Mouse (Mus musculus): Measurements from ENCODE around the gene Fam13a. TPM values are rescaled to one million over a fixed set of nuclear protein-coding genes. Genes with fewer than 3 reads are reported as not detected.

The Fam13a gene
- total RNA-seq, 2 experiments from 2014 or later: not detected

DNA sequence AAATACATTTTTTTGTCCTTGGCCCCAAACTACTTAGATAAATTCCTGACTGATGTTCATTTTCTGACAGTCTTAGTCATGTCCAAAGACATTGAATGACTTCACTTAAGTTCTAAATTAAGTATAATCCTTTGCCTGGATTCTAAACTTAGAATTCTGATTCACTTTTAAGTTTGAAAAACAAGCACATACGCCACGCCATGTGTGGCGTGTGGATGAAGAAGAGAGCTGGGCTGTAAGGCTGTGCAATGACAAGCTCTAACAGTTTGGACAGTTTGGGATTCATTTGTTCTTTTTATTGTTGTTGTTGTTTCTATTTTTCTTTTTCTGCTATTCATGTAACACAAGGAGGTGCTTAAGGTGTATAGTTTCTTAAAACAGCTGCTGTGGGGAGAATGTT, 13.6 kb downstream of the Fam13a start:
- ATAC-seq (replicated peaks; ENCODE audit: low FRiP score, poor library complexity, severe bottlenecking): no peak

- no peak for ATAC-seq (replicated peaks; ENCODE audit: low FRiP score, poor library complexity, severe bottlenecking)
These were observed 19.7 kb downstream of the Fam13a start for GRCm38 (mm10) chr6:59004630-59005029.

GRCm38 (mm10) chr6:58999044-58999453, 25.3 kb downstream of the Fam13a start:
- ATAC-seq (replicated peaks; ENCODE audit: low FRiP score, poor library complexity, severe bottlenecking): no peak

DNA sequence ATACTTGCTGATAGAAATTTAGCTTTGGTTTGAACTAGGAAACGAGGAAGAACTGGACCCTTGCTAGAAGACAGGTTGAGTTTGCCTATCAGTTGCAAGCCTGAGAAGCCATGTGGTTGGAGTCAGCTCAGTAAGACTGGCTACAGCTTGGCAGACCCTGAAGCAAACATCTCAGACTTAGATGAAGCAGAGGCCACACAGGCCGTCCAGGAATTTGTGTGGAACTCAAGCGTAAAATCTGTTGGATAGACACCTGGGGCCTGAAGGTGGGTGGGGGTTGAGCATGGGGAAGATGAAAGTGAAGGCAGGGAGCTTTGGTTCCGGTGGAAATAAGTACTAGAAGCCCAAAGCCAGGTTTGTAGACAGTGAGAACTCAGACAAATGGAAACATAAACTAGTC, 25.8 kb downstream of the Fam13a start:
- no peak for ATAC-seq (replicated peaks; ENCODE audit: low FRiP score, poor library complexity, severe bottlenecking)

- no peak for ATAC-seq (replicated peaks; ENCODE audit: low FRiP score, poor library complexity, severe bottlenecking)
These were observed 35.2 kb downstream of the Fam13a start for GRCm38 (mm10) chr6:58989149-58989548.

DNA sequence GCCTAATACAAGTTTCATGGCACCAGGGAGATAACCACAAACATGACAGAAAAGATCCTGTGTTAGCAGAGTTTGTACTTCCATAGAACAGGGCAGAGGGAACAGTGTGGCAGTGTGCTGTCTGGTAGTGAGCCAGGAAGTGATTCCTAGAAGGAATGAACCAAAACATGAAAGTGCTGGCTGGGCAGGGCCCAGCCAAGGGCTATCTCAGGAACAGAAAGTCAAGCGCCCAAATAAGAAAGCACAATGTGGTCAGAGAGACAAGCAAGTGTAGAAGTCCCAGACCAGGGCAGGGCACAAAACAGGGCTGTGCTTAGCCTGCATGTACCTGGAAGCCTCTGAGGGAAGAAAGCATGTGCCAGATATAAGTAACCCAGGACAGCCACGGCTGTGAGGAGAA, 35.6 kb downstream of the Fam13a start:
- no peak for ATAC-seq (replicated peaks; ENCODE audit: low FRiP score, poor library complexity, severe bottlenecking)

DNA sequence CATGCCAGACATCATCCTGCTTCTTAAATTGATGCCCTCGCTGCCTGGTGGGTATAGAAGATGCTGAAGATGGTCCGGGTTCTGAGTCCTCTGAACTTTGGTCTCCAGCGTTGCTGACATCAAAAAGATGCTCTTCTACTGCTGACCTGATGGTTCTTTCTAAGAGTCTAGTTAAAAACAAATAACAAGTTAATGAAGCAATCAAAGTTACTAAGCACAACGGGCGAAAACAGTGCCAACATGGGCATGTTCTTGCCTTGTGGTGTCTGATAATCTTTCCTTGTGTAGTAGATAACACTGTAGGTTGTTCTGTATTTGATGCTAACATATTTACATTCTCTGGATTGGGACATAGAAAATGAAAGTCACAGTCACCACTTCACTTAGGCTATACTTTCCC, 37.2 kb downstream of the Fam13a start:
- ATAC-seq (replicated peaks; ENCODE audit: low FRiP score, poor library complexity, severe bottlenecking): no peak

DNA sequence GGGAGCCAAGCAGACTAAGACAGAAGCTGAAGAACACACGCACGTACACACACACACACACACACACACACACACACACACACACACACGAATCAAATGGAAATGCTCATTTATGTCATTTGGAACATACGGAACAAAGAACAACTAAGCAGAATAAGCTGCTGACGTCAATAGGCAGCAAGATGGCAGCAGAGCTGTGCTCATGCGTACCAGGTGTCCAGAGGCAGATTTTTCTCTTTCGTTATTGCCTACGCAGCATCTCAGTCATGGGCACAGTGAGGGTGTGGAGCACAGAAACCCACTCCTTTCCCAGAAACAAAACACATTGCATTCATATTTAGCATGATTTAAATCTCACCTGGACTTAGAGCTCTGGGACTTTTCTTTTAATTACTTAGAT, 39.2 kb downstream of the Fam13a start:
- ATAC-seq (replicated peaks; ENCODE audit: low FRiP score, poor library complexity, severe bottlenecking): no peak

DNA sequence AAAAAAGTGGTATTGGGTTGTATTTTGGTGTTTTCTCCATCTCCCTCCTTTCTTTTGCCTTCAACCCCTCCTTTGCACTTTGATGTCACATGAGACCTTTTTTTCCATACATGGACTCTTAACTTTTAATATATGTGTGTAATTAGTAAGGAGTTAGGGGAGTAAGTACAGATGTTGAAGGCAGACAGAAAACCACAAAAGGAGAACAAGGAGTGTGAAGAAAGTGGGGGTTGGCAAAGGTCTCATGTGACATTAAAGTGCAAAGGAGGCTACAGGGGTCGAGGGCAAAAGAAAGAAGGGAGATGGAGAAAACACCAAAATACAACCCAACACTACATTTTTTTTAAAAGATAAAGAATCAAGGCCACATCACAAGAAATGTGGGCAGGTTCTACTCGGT, 49.1 kb downstream of the Fam13a start:
- ATAC-seq (replicated peaks; ENCODE audit: low FRiP score, poor library complexity, severe bottlenecking): no peak

DNA sequence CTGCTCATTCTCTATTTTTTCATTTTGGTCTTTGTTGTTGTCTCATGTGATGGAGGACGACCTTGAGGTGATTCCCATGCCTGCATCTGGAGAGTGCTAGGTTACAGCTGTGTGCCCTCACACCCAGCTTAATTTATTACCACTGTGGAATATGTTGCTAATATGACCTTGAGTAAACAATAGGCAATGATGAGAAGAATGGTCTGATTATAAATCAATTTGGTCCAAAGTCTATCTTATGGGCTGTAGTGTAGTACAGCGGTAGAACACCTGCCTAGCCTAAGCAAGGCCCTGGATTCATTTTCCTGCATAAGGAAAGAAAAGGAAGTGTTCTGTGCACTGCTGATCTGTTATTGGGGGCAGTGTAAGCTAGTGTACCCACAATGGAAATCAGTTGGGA, 49.9 kb downstream of the Fam13a start:
- ATAC-seq (replicated peaks; ENCODE audit: low FRiP score, poor library complexity, severe bottlenecking): no peak

DNA sequence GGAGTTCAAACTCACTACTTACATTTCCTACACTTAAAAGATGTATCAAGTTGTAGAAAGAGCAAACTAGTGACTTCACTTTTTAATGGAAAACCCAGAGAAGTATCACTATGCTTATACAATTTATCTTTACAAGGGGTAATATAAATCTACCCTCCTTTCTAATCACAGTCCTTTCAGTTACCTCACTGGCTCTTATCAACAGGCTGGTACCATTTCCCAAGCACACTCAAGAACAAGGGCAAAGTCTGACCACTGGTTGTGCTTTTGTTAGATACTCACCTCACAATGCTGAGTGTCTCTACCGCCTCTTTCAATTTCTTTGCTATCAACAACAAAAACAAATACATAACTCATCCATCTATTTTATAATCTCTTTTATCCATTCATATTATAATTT, 51.5 kb downstream of the Fam13a start:
- ATAC-seq (replicated peaks; ENCODE audit: low FRiP score, poor library complexity, severe bottlenecking): no peak

GRCm38 (mm10) chr6:58968272-58968671, 56.1 kb downstream of the Fam13a start:
- ATAC-seq (replicated peaks; ENCODE audit: low FRiP score, poor library complexity, severe bottlenecking): no peak

- ATAC-seq (replicated peaks; ENCODE audit: low FRiP score, poor library complexity, severe bottlenecking): no peak
These were observed 59.1 kb downstream of the Fam13a start for GRCm38 (mm10) chr6:58965071-58965831.

DNA sequence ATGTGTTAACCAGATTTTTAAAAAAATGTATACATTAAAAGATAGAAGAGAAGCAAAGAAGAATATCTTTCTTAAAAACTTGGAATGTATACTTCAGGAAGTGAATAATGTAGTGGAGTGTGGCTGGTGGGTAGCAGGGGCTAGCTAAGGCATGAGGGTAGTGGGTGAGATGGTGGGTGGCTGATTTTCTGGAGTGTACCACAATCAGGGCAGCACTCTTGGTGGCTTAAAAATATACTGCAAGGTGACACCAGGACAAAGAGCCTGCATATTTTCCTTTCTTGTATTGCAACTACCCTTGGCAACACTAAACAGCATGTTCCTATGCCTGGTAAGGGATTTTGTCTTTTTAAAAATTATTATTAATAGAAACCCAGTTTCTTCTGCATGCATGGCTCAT, 59.8 kb downstream of the Fam13a start:
- ATAC-seq (replicated peaks; ENCODE audit: low FRiP score, poor library complexity, severe bottlenecking): no peak

DNA sequence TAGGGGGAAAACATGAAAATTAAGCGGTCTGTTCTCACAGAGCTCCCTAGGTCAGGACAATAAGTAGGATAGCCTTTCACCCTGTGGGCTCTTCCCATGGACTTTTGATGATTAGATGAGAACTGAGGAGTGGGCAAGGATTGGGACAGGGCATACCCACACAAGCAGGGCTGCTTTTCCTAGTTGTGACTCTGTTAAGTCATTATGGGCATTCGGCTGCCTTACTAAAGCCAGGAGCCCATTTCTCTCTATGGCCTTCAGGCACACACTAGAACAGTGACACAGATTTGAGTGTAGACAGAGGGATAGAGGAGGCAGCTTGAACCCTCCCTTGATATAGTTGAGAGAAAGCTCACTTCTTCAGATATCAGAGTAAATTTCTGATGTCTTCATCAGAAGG, 60.3 kb downstream of the Fam13a start:
- ATAC-seq (replicated peaks; ENCODE audit: low FRiP score, poor library complexity, severe bottlenecking): no peak

DNA sequence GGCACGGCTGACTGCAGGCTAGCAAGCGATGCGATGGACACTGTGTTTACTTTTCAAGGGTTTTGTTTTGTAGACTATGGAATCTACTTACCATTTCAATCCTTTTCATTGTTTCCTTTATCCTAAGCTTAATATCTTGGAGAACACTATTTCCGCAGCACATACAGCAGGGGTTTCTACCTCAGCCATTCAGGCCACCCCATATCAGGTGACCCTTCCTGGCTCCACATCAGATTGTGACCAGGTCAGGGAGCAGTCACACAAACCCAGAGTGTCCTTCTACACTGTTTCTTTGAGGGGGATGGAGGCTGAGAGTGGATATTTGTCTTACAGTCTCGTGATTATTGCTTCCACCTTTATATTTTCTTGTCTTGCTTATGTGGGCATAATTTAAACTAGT, 61.7 kb downstream of the Fam13a start:
- ATAC-seq (replicated peaks; ENCODE audit: low FRiP score, poor library complexity, severe bottlenecking): no peak

- ATAC-seq (replicated peaks; ENCODE audit: low FRiP score, poor library complexity, severe bottlenecking): no peak
These were observed 63.8 kb downstream of the Fam13a start for GRCm38 (mm10) chr6:58960523-58960922.

GRCm38 (mm10) chr6:58951128-58951992, 73.0 kb downstream of the Fam13a start:
- ATAC-seq (replicated peaks; ENCODE audit: low FRiP score, poor library complexity, severe bottlenecking): no peak

- ATAC-seq (replicated peaks; ENCODE audit: low FRiP score, poor library complexity, severe bottlenecking): no peak
These were observed 73.9 kb downstream of the Fam13a start for GRCm38 (mm10) chr6:58950410-58950809.

- no peak for ATAC-seq (replicated peaks; ENCODE audit: low FRiP score, poor library complexity, severe bottlenecking)
These were observed 77.5 kb downstream of the Fam13a start for GRCm38 (mm10) chr6:58946840-58947239.

- ATAC-seq (replicated peaks; ENCODE audit: low FRiP score, poor library complexity, severe bottlenecking): no peak
These were observed 78.1 kb downstream of the Fam13a start for GRCm38 (mm10) chr6:58946246-58946645.
